8 mouse cellular contexts compared by ENCODE assay signal in the genomic region with DNA sequence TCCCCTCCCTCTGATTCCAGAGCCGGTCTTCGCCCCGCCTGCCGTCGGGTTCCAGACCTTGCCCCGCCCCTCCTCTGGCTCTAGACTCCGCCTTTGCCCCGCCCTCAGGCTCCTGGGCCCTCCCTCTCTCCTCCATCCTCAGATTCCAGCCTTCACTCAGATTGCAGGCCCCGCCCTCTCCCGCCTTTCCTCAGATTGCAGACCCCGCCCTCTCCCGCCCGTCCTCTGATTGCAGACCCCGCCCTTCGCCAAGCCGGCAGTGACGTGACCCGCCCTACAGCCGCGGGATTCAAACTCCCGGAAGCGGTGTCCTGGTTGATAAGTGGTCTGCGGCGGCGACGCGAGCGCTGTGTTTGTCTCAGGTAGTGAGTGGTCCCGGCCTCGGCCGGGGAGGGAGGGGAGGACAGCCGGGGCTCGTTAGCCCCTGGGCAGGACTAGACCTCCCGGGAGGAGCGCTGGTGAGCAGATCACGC. TPM values are rescaled to one million over a fixed set of nuclear protein-coding genes. Genes with fewer than 3 reads are reported as not detected.
A peak's percentile ranks its signal among the peaks of the same experiment; 100 is the strongest.
DNase-seq lines count a peak whose midpoint lies in the region; ATAC-seq and TF ChIP-seq lines count a peak whose summit lies in the region.

Gene Cep55 (plus strand): TSS at position 292 of the 473 bp plus-strand sequence.

- H3K9me3 ChIP-seq in heart, embryonic 13.5 days = no peaks in the 10 kb centered on the region
- no peaks in the 10 kb centered on the region for H3K9me3 ChIP-seq in liver, embryonic 14.5 days (ENCODE audit: control insufficient read depth, low read length)
- H3K9me3 ChIP-seq in neural tube, embryonic 11.5 days (ENCODE audit: control insufficient read depth, low read length) = no peaks in the 10 kb centered on the region
- H3K9me3 ChIP-seq in stomach, postnatal 0 days (ENCODE audit: control insufficient read depth, low read length) = no peaks in the 10 kb centered on the region

- H3K27ac ChIP-seq in heart, embryonic 13.5 days (replicated peaks) = peak within 1 kb of the TSS; percentile 78
- H3K27ac ChIP-seq in liver, embryonic 14.5 days = no peak within 1 kb of the TSS
- H3K27ac ChIP-seq in neural tube, embryonic 11.5 days (ENCODE audit: low read depth, low read length) = no peak within 1 kb of the TSS; the same call in 1 of the 2 replicates
- H3K27ac ChIP-seq in stomach, postnatal 0 days (replicated peaks) = peak within 1 kb of the TSS; percentile 42

- TF ChIP-seq EP300 in liver, embryonic 14.5 days (IDR thresholded peaks at IDR 0.05; ENCODE audit: low read depth) = no peak
- no peak for TF ChIP-seq EP300 in stomach, postnatal 0 days (optimal IDR thresholded peaks at IDR 0.05)

- H3K4me2 ChIP-seq in heart, embryonic 13.5 days = peak within 1 kb of the TSS; percentile 85
- peak within 1 kb of the TSS; percentile 62 for H3K4me2 ChIP-seq in liver, embryonic 14.5 days (ENCODE audit: low read depth)
- H3K4me2 ChIP-seq in neural tube, embryonic 11.5 days (ENCODE audit: low read depth) = peak within 1 kb of the TSS; percentile 62
- peak within 1 kb of the TSS; percentile 91 for H3K4me2 ChIP-seq in stomach, postnatal 0 days (replicated peaks; ENCODE audit: low read depth)

- H3K9ac ChIP-seq in heart, embryonic 13.5 days = peak within 1 kb of the TSS; percentile 89
- peak within 1 kb of the TSS; percentile 43 for H3K9ac ChIP-seq in liver, embryonic 14.5 days (replicated peaks)
- H3K9ac ChIP-seq in neural tube, embryonic 11.5 days (ENCODE audit: low read length) = peak within 1 kb of the TSS; percentile 69
- H3K9ac ChIP-seq in stomach, postnatal 0 days (ENCODE audit: low read length) = peak within 1 kb of the TSS; percentile 63

- WGBS in heart, embryonic 13.5 days = under 1% methylated on average over 35 of the region's 36 CpGs
- under 1% methylated on average over 36 of the region's 36 CpGs for WGBS in liver, embryonic 14.5 days (ENCODE audit: insufficient replicate concordance)
- under 1% methylated on average over 32 of the region's 36 CpGs for WGBS in neural tube, embryonic 11.5 days
- under 1% methylated on average over 33 of the region's 36 CpGs for WGBS in stomach, postnatal 0 days

- H3K4me1 ChIP-seq in heart, embryonic 13.5 days = peaks cover 26% of the 10 kb centered on the region
- peaks cover 0 to 4% of the 10 kb centered on the region in 2 experiments; a peak in 1 of 4 replicates for H3K4me1 ChIP-seq in liver, embryonic 14.5 days (replicated peaks; ENCODE audit: control insufficient read depth in 2 of 2, insufficient read depth in 2 of 2, low read length in 1 of 2)
- no peaks in the 10 kb centered on the region for H3K4me1 ChIP-seq in neural tube, embryonic 11.5 days (ENCODE audit: control insufficient read depth, insufficient read depth, low read length)
- no peaks in the 10 kb centered on the region for H3K4me1 ChIP-seq in stomach, postnatal 0 days (replicated peaks; ENCODE audit: control insufficient read depth, insufficient read depth)

- peak; percentile 98 for DNase-seq in CD4-positive helper T cell, adult 2 months (ENCODE audit: low read depth, low spot score)
- peak; percentile 97 for DNase-seq in brain, embryonic 18.5 days (ENCODE audit: low read depth, low spot score)
- peak; percentile 71 for DNase-seq in fat pad, adult 2 months (ENCODE audit: extremely low read depth, low read depth, low spot score)
- DNase-seq in kidney, postnatal 10 days = peak; percentile 99
- peak; percentile 68 to 74 (median 73) for DNase-seq in liver, embryonic 14.5 days (ENCODE audit: low read depth in 3 of 3, low spot score in 3 of 3)
- peak; percentile 99 for DNase-seq in neural tube, embryonic 11.5 days (ENCODE audit: low spot score)
- peak; percentile 100 for DNase-seq in stomach, postnatal 0 days (ENCODE audit: low spot score)

- H3K36me3 ChIP-seq in heart, embryonic 13.5 days = peaks cover 26% of the 10 kb centered on the region
- H3K36me3 ChIP-seq in liver, embryonic 14.5 days (replicated peaks; ENCODE audit: control insufficient read depth, insufficient read depth, low read depth) = no peaks in the 10 kb centered on the region
- H3K36me3 ChIP-seq in neural tube, embryonic 11.5 days (ENCODE audit: control insufficient read depth, insufficient read depth, low read length) = no peaks in the 10 kb centered on the region
- no peaks in the 10 kb centered on the region for H3K36me3 ChIP-seq in stomach, postnatal 0 days (ENCODE audit: control insufficient read depth, insufficient read depth, low read length)

- peak within 1 kb of the TSS; percentile 89 for H3K4me3 ChIP-seq in heart, embryonic 13.5 days
- peak within 1 kb of the TSS; percentile 61 to 71 for H3K4me3 ChIP-seq in liver, embryonic 14.5 days (ENCODE audit: insufficient read depth in 1 of 2, low read depth in 2 of 2, low read length in 2 of 2)
- peak within 1 kb of the TSS; percentile 70 for H3K4me3 ChIP-seq in neural tube, embryonic 11.5 days (ENCODE audit: low read depth, low read length)
- peak within 1 kb of the TSS; percentile 78 for H3K4me3 ChIP-seq in stomach, postnatal 0 days (ENCODE audit: low read depth, low read length)

- peak; percentile 93 for ATAC-seq in heart, embryonic 13.5 days (ENCODE audit: extremely low read depth, insufficient number of reproducible peaks, low FRiP score, low TSS enrichment)
- ATAC-seq in liver, embryonic 14.5 days (ENCODE audit: insufficient read depth) = peak; percentile 84
- peak; percentile 96 for ATAC-seq in neural tube, embryonic 11.5 days (ENCODE audit: insufficient read depth, low FRiP score, low TSS enrichment)
- ATAC-seq in stomach, postnatal 0 days (ENCODE audit: low FRiP score, low TSS enrichment) = peak; percentile 97

- no peaks in the 10 kb centered on the region; the same call in 1 of the 2 replicates for H3K27me3 ChIP-seq in heart, embryonic 13.5 days (replicated peaks)
- peaks cover 8% of the 10 kb centered on the region for H3K27me3 ChIP-seq in liver, embryonic 14.5 days (ENCODE audit: control insufficient read depth, insufficient read depth, low read length)
- no peaks in the 10 kb centered on the region for H3K27me3 ChIP-seq in neural tube, embryonic 11.5 days (ENCODE audit: control insufficient read depth, insufficient read depth, low read length)
- no peaks in the 10 kb centered on the region for H3K27me3 ChIP-seq in stomach, postnatal 0 days (ENCODE audit: control insufficient read depth, insufficient read depth, low read length)

- TF ChIP-seq CTCF in liver, embryonic 14.5 days (IDR thresholded peaks at IDR 0.05; ENCODE audit: low read depth) = no peak
- TF ChIP-seq CTCF in stomach, postnatal 0 days (IDR thresholded peaks at IDR 0.05; ENCODE audit: low read depth) = 0 out of 2 replicates have a peak, but pooled peaks have one; percentile 6

RNA-seq across cellular contexts. Expression of gene Cep55, which starts in this region (rescaled TPM):
- 25.5 and 26.6 TPM in 2 replicates for polyA plus RNA-seq in heart, embryonic 13.5 days (2015; fragmentation: Nextera tagmentation; extraction: Ambion mirVana)
- 3.0 and 4.2 TPM in 2 replicates for polyA plus RNA-seq in liver, embryonic 14.5 days (2012; rRNA removed)
- 5.1 and 5.3 TPM in 2 replicates for polyA plus RNA-seq in liver, embryonic 14.5 days (2014; fragmentation: Nextera tagmentation; extraction: Ambion mirVana)
- 40.8 and 44.6 TPM in 2 replicates for polyA plus RNA-seq in neural tube, embryonic 11.5 days (2014; fragmentation: Nextera tagmentation; extraction: Ambion mirVana)
- 7.0 and 8.7 TPM in 2 replicates for polyA plus RNA-seq in stomach, postnatal 0 days (2015; fragmentation: Nextera tagmentation; extraction: Ambion mirVana)

Comparison
In these comparisons a context has a peak if more than half of its experiments do, and no peak if none do; other contexts are left out.
1. H3K27ac ChIP-seq: peak in heart, embryonic 13.5 days (single experiment) and stomach, postnatal 0 days (single experiment); none in liver, embryonic 14.5 days (single experiment) and neural tube, embryonic 11.5 days (single experiment).
2. Peak in every context shown above with its lines, with median percentiles within 50 percentile points of each other: DNase-seq, ATAC-seq, H3K4me2 ChIP-seq, H3K4me3 ChIP-seq and H3K9ac ChIP-seq.